Mouse (Mus musculus): ENCODE results near the gene Fibp. TPM values are rescaled to one million over a fixed set of nuclear protein-coding genes. Genes with fewer than 3 reads are reported as not detected.
"Not testable (repeated sequence)": the region's sequence is repeated elsewhere in the genome, so short reads cannot be mapped to it uniquely, and the experiment has no call there.

Fibp gene
- polyA plus RNA-seq, 2 experiments, result 22.9 to 30.6 TPM

DNA sequence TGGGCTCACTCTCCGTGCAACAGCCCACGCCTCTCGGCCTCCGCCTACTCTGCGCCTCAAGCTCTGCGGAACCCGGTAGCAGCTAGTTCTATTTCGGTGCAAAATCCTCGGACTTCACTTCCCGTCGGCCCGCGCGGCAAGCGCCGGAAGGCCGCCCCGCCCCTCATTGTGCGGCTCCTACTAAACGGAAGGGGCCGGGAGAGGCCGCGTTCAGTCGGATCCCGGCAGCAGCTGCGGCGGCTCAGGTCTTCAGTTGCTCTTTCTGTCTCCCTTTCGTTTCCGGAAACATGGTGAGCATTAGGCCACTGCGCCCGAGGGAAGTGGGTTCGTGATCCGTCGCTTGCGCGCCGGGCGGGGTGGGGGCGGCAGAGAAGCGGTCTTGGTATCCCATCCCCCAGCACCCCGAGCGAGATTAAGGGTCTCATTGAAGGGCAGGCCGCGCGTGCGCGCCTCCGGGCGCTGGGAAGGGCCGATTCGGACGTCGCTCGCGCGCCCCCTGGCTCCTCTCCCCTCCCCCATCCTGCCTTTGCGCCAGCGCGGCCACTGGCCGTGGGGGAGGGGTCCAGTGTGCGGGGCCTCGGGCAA is 30.0 kb downstream of the Fibp start, which contains the start of gene Cfl1:
Cfl1 (plus strand) TSS at position 143 of the 585 bp plus-strand sequence.
- H3K4me2 ChIP-seq (ENCODE audit: low read depth), result peak within 1 kb of the TSS; percentile 99
- TF ChIP-seq CTCF (IDR thresholded peaks at IDR 0.05; ENCODE audit: low read depth) (no peak; the same call in 1 of the 2 replicates), EP300 (IDR thresholded peaks at IDR 0.05; ENCODE audit: low read depth) (peak; percentile 14; the same call in 1 of the 2 replicates)
- under 1% methylated on average over 60 of the region's 62 CpGs for WGBS (ENCODE audit: insufficient replicate concordance)
- peak within 1 kb of the TSS; percentile 86 for H3K9ac ChIP-seq (replicated peaks)
- H3K36me3 ChIP-seq (replicated peaks; ENCODE audit: control insufficient read depth, insufficient read depth, low read depth), result peaks cover 32% of the 10 kb centered on the region
- no peaks in the 10 kb centered on the region for H3K27me3 ChIP-seq (ENCODE audit: control insufficient read depth, insufficient read depth, low read length)
- DNase-seq (ENCODE audit: low read depth in 3 of 3, low spot score in 3 of 3), result peak; percentile 92 to 94 (median 93)
- H3K9me3 ChIP-seq (ENCODE audit: control insufficient read depth, low read length), result no peaks in the 10 kb centered on the region
- H3K27ac ChIP-seq, result peak within 1 kb of the TSS; percentile 91
- peaks cover 19 to 24% of the 10 kb centered on the region in 2 experiments for H3K4me1 ChIP-seq (replicated peaks; ENCODE audit: control insufficient read depth in 2 of 2, insufficient read depth in 2 of 2, low read length in 1 of 2)
- H3K4me3 ChIP-seq (ENCODE audit: insufficient read depth in 1 of 2, low read depth in 2 of 2, low read length in 2 of 2), result peak within 1 kb of the TSS; percentile 81 to 91
- peak; percentile 63 for ATAC-seq (ENCODE audit: insufficient read depth)

DNA sequence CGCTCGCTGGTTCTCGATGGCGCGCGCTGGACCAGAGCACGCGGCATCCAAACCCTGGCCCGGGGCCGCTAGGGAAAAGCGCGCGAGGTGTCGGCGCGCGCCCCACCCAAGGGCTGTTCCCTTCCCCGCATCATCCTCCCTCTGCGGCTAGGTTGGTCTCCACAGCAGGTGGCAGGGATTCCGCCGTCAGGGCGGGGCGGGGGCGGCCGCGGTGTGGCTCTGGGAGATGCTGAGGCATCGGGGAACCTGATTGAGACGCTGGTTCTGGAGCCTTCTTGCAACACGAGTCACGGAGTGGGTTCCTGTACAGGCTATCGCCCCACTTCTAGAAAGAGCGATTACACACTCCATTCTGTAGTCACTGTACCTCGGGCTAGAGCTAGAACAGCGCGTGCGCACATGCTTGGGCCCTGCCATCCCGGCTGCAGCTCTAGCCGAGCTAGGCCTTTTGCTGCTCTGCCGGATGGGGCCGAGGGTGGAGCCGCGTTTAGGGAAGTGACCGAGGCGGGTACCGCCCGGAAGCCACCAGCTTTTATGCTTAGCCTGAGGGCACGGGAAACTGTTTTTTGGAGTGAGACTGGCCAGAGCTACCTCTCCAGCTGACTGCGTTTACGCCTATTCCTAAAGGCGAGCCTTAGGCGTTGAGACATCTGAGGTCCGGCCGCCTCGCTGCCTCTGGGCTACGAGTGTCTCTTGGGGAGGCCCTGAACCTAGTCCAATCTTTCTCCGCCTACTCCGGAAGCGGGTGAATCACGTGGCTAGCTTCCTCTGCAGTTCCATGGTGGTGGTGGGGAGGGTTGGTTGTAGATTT is 30.7 kb downstream of the Fibp start:
- ATAC-seq (ENCODE audit: insufficient read depth) (peak; percentile 38), DNase-seq (ENCODE audit: low read depth in 3 of 3, low spot score in 3 of 3) (peak in 2 of 3 experiments; percentile 70 to 78)
- no peaks in the 10 kb centered on the region for H3K9me3 ChIP-seq (ENCODE audit: control insufficient read depth, low read length)
- peak overlapping the region; percentile 86 for H3K9ac ChIP-seq (replicated peaks)
- TF ChIP-seq EP300 (IDR thresholded peaks at IDR 0.05; ENCODE audit: low read depth) (no peak), CTCF (IDR thresholded peaks at IDR 0.05; ENCODE audit: low read depth) (0 out of 2 replicates have a peak, but pooled peaks have one; percentile 1)
- no peaks in the 10 kb centered on the region for H3K27me3 ChIP-seq (ENCODE audit: control insufficient read depth, insufficient read depth, low read length)
- peaks cover 19 to 24% of the 10 kb centered on the region in 2 experiments for H3K4me1 ChIP-seq (replicated peaks; ENCODE audit: control insufficient read depth in 2 of 2, insufficient read depth in 2 of 2, low read length in 1 of 2)
- H3K36me3 ChIP-seq (replicated peaks; ENCODE audit: control insufficient read depth, insufficient read depth, low read depth), result peaks cover 38% of the 10 kb centered on the region
- H3K27ac ChIP-seq, result peak overlapping the region; percentile 91
- H3K4me2 ChIP-seq (ENCODE audit: low read depth), result peak overlapping the region; percentile 99
- WGBS (ENCODE audit: insufficient replicate concordance), result under 1% methylated on average over 59 of the region's 59 CpGs
- peak overlapping the region; percentile 81 to 91 for H3K4me3 ChIP-seq (ENCODE audit: insufficient read depth in 1 of 2, low read depth in 2 of 2, low read length in 2 of 2)

DNA sequence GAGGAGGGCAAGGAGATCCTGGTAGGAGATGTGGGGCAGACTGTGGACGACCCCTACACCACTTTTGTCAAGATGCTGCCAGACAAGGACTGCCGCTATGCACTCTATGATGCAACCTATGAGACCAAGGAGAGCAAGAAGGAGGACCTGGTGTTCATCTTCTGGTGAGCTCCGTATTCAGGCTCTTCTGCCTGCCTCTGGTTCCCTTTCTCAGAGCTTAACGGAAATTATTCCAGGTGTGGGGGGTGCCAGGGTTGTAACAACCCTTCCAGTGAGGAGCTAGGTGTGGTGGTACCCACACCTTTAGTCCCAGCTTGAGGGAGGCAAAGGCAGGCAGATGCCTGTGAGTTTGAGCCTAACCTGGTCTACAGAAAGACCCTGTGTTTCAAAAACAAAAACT is 32.2 kb downstream of the Fibp start:
- peaks cover 48% of the 10 kb centered on the region for H3K36me3 ChIP-seq (replicated peaks; ENCODE audit: control insufficient read depth, insufficient read depth, low read depth)
- no peak for TF ChIP-seq CTCF (IDR thresholded peaks at IDR 0.05; ENCODE audit: low read depth)
- TF ChIP-seq EP300 (IDR thresholded peaks at IDR 0.05; ENCODE audit: low read depth), result no peak
- H3K27ac ChIP-seq, result no peak overlapping the region

DNA sequence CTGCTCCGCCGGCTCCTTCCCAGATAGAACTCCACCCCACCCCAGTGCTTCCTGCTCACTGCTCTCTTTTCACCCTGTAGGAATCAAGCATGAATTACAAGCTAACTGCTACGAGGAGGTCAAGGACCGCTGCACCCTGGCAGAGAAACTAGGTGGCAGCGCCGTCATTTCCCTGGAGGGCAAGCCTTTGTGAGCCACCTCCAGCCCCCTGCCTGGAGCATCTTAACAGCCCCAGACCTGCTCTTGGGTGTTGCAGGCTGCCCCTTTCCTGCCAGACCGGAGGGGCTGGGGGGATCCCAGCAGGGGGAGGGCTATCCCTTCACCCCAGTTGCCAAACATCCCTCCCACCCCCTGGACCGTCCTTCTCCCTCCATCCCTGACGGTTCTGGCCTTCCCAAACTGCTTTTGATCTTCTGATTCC is 32.9 kb downstream of the Fibp start:
- not testable (repeated sequence) for ATAC-seq (ENCODE audit: insufficient read depth); H3K27me3 ChIP-seq (ENCODE audit: control insufficient read depth, insufficient read depth, low read length); H3K27ac ChIP-seq; H3K9ac ChIP-seq (replicated peaks); H3K4me3 ChIP-seq (ENCODE audit: insufficient read depth in 1 of 2, low read depth in 2 of 2, low read length in 2 of 2); H3K9me3 ChIP-seq (ENCODE audit: control insufficient read depth, low read length); H3K4me2 ChIP-seq (ENCODE audit: low read depth); DNase-seq (ENCODE audit: low read depth in 3 of 3, low spot score in 3 of 3)
- TF ChIP-seq CTCF (IDR thresholded peaks at IDR 0.05; ENCODE audit: low read depth), result 0 out of 2 replicates have a peak, but pooled peaks have one; percentile 12
- Histone ChIP-seq H3K36me3 (replicated peaks; ENCODE audit: control insufficient read depth, insufficient read depth, low read depth) (peaks cover 50% of the 10 kb centered on the region), H3K4me1 (replicated peaks; ENCODE audit: control insufficient read depth in 2 of 2, insufficient read depth in 2 of 2, low read length in 1 of 2) (peaks cover 11 to 16% of the 10 kb centered on the region in 2 experiments)
- WGBS (ENCODE audit: insufficient replicate concordance), result 81% methylated on average over 9 of the region's 9 CpGs

More for the DNA sequence above, 32.2 kb downstream of the Fibp start:
- WGBS (ENCODE audit: insufficient replicate concordance), result 76% methylated on average over 4 of the region's 4 CpGs
- ATAC-seq (ENCODE audit: insufficient read depth), result no peak
- H3K27me3 ChIP-seq (ENCODE audit: control insufficient read depth, insufficient read depth, low read length), result no peaks in the 10 kb centered on the region
- no peak overlapping the region for H3K9ac ChIP-seq (replicated peaks)
- no peaks in the 10 kb centered on the region for H3K9me3 ChIP-seq (ENCODE audit: control insufficient read depth, low read length)
- H3K4me2 ChIP-seq (ENCODE audit: low read depth), result no peak overlapping the region
- DNase-seq (ENCODE audit: low read depth in 3 of 3, low spot score in 3 of 3), result no peak
- H3K4me1 ChIP-seq (replicated peaks; ENCODE audit: control insufficient read depth in 2 of 2, insufficient read depth in 2 of 2, low read length in 1 of 2), result peaks cover 11 to 17% of the 10 kb centered on the region in 2 experiments
- H3K4me3 ChIP-seq (ENCODE audit: insufficient read depth in 1 of 2, low read depth in 2 of 2, low read length in 2 of 2), result no peak overlapping the region

DNA sequence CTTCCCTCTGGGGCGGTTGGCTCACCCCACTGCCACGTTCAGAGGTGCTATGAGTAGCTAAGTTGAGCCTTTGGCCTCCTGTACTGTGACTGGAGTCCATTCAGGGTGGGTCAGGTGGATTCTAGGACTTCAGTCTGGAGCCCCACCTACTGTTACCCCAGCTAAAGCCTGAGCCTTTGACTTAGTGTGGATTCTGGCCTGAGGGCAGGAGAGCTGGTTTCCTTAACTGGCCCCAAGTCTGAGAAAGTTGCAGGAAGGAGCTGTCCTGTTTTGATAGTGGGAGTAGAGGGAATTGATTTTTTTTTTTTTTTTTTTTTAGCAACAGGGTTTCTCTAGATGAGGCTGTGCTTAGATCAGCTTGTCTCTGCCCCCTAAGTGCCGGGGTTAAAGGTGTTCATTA is 33.9 kb downstream of the Fibp start:
- H3K9me3 ChIP-seq (ENCODE audit: control insufficient read depth, low read length), result no peaks in the 10 kb centered on the region
- no peak overlapping the region for H3K27ac ChIP-seq
- H3K4me3 ChIP-seq (ENCODE audit: insufficient read depth in 1 of 2, low read depth in 2 of 2, low read length in 2 of 2), result no peak overlapping the region
- peaks cover 7 to 9% of the 10 kb centered on the region in 2 experiments for H3K4me1 ChIP-seq (replicated peaks; ENCODE audit: control insufficient read depth in 2 of 2, insufficient read depth in 2 of 2, low read length in 1 of 2)
- no peak for DNase-seq (ENCODE audit: low read depth in 3 of 3, low spot score in 3 of 3)
- H3K27me3 ChIP-seq (ENCODE audit: control insufficient read depth, insufficient read depth, low read length), result no peaks in the 10 kb centered on the region
- TF ChIP-seq EP300 (IDR thresholded peaks at IDR 0.05; ENCODE audit: low read depth), result no peak
- TF ChIP-seq CTCF (IDR thresholded peaks at IDR 0.05; ENCODE audit: low read depth), result no peak
- no peak for ATAC-seq (ENCODE audit: insufficient read depth)
- H3K4me2 ChIP-seq (ENCODE audit: low read depth), result no peak overlapping the region
- 81% methylated on average over 3 of the region's 3 CpGs for WGBS (ENCODE audit: insufficient replicate concordance)
- peaks cover 50% of the 10 kb centered on the region for H3K36me3 ChIP-seq (replicated peaks; ENCODE audit: control insufficient read depth, insufficient read depth, low read depth)
- no peak overlapping the region for H3K9ac ChIP-seq (replicated peaks)

Data from liver, embryonic 14.5 days (tissue).